Mouse (Mus musculus): Measurements from ENCODE around the gene Thumpd2. TPM values are rescaled to one million over a fixed set of nuclear protein-coding genes. Genes with fewer than 3 reads are reported as not detected.

Thumpd2 gene
- total RNA-seq (2021): 1 to 10 TPM; 5.1 to 6.7 TPM
- long read RNA-seq, experiment 1, transcript Thumpd2-201 (10 exons, 1,833 nt): major isoform, 12 of 17 reads
- long read RNA-seq, experiment 1, partial matches to known transcripts: 0 of 17 reads
- long read RNA-seq, experiment 1, other reads (novel, unspliced or antisense): 5 of 17 reads
- long read RNA-seq, experiment 2, transcript Thumpd2-201 (10 exons, 1,833 nt): major isoform, 6 of 12 reads
- long read RNA-seq, experiment 2, partial matches to known transcripts: 1 of 12 reads
- long read RNA-seq, experiment 2, other reads (novel, unspliced or antisense): 5 of 12 reads

- DNase-seq (ENCODE audit: low spot score in 2 of 2): peak; percentile 89 to 90
Observed at GRCm38 (mm10) chr17:81064979-81065311, at the start of gene Thumpd2. Gene Thumpd2 (minus strand): TSS chr17:81065082.

- no peak for DNase-seq (ENCODE audit: low spot score in 2 of 2)
Observed at GRCm38 (mm10) chr17:81104237-81104636, 39.4 kb upstream of the Thumpd2 start.

GRCm38 (mm10) chr17:81102866-81103265, 38.0 kb upstream of the Thumpd2 start:
- no peak for DNase-seq (ENCODE audit: low spot score in 2 of 2)

- no peak for DNase-seq (ENCODE audit: low spot score in 2 of 2)
Observed at GRCm38 (mm10) chr17:81098444-81098843, 33.6 kb upstream of the Thumpd2 start.

- DNase-seq (ENCODE audit: low spot score in 2 of 2): no peak
Observed at GRCm38 (mm10) chr17:81096490-81096889, 31.6 kb upstream of the Thumpd2 start.

- DNase-seq (ENCODE audit: low spot score in 2 of 2): no peak
Observed at GRCm38 (mm10) chr17:81092794-81093193, 27.9 kb upstream of the Thumpd2 start.

GRCm38 (mm10) chr17:81088866-81089265, 24.0 kb upstream of the Thumpd2 start:
- DNase-seq (ENCODE audit: low spot score in 2 of 2): no peak

- DNase-seq (ENCODE audit: low spot score in 2 of 2): no peak
Observed at GRCm38 (mm10) chr17:81087735-81088134, 22.9 kb upstream of the Thumpd2 start.

GRCm38 (mm10) chr17:81064279-81064978, 453 bp downstream of the Thumpd2 start:
- DNase-seq (ENCODE audit: low spot score in 2 of 2): no peak

GRCm38 (mm10) chr17:81063346-81063745, 1.5 kb downstream of the Thumpd2 start:
- DNase-seq (ENCODE audit: low spot score in 2 of 2): no peak

- DNase-seq (ENCODE audit: low spot score in 2 of 2): no peak
Observed at GRCm38 (mm10) chr17:81062349-81062871, 2.5 kb downstream of the Thumpd2 start.

GRCm38 (mm10) chr17:81056796-81057381, 8.0 kb downstream of the Thumpd2 start:
- no peak for DNase-seq (ENCODE audit: low spot score in 2 of 2)

- DNase-seq (ENCODE audit: low spot score in 2 of 2): no peak
Observed at GRCm38 (mm10) chr17:81056035-81056434, 8.8 kb downstream of the Thumpd2 start.

GRCm38 (mm10) chr17:81055522-81055921, 9.4 kb downstream of the Thumpd2 start:
- DNase-seq (ENCODE audit: low spot score in 2 of 2): no peak

- no peak for DNase-seq (ENCODE audit: low spot score in 2 of 2)
Observed at GRCm38 (mm10) chr17:81053274-81053673, 11.6 kb downstream of the Thumpd2 start.

GRCm38 (mm10) chr17:81047930-81048564, 16.8 kb downstream of the Thumpd2 start:
- DNase-seq (ENCODE audit: low spot score in 2 of 2): no peak

- peak in 1 of 2 experiments; percentile 22 for DNase-seq (ENCODE audit: low spot score in 2 of 2)
Observed at GRCm38 (mm10) chr17:81045525-81046150, 19.2 kb downstream of the Thumpd2 start.

GRCm38 (mm10) chr17:81045115-81045514, 19.8 kb downstream of the Thumpd2 start:
- DNase-seq (ENCODE audit: low spot score in 2 of 2): no peak

- DNase-seq (ENCODE audit: low spot score in 2 of 2): no peak
Observed at GRCm38 (mm10) chr17:81044356-81044755, 20.5 kb downstream of the Thumpd2 start.

- no peak for DNase-seq (ENCODE audit: low spot score in 2 of 2)
Observed at GRCm38 (mm10) chr17:81041662-81042061, 23.2 kb downstream of the Thumpd2 start.
